Mouse (Mus musculus) CH12F3 (cell line): ENCODE results near the gene Ppp2r5e.
"Not testable (repeated sequence)": the region's sequence is repeated elsewhere in the genome, so short reads cannot be mapped to it uniquely, and the experiment has no call there.

ENCODE experiments used
- in situ Hi-C: fragments of 300-500 bp; cut with MboI; formaldehyde crosslinking; loops from 2 replicates; pipeline ENCODE4 v1.14.3; 2020; ENCODE audit warnings: low sequenced_read_pairs

The Ppp2r5e gene

DNA sequence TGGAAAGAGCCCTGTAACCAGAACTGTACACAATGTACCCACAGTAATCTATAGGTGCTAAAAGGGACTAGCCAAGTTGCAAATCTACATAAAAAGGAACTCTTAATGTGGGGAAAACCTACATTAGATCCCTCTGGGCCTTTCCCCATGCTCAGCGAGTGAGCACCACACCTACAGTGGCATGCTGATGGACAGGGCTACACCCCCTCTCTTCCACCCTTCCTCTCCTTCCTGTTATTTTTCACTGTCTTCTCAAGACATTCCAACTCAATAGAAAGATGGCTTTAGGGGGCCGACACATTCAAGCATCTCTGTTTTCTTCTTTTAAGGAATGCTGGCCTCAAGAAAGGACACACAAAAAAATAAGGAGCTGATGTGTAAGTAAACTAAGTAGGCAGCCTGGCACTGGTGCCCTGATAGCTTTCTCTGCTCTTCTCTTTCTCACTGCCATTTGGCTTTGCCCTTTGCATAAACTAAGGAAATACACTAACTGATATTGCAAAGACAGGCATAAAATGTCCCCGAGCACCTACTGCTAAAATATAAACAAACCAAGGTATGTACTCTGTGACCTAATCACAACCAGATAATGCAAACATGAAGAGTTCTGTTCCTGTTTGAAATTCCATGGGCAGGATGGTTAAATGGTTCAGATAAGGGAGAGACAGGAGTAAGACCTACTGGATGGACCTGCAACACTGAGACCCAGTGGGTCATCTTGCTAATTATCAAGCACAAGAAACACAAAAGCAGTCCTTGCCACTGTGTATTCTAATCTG is 103.3 kb downstream of the Ppp2r5e start:
- in situ Hi-C loops = no loop called here

DNA sequence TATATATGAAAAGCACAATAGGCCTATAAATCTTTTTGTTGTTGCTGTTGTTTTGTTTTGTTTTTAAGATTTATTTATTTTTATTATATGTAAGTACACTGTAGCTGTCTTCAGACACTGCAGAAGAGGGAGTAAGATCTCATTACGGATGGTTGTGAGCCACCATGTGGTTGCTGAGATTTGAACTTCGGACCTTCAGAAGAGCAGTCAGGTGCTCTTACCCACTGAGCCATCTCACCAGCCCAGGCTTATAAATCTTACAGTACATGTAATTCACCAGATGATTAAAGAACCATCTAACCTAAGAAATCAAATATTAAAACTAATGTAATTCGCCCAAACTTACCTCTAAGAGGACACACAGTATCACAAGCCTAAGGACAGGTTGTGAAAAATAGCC is 103.9 kb downstream of the Ppp2r5e start:
- in situ Hi-C loops = not testable (repeated sequence)

DNA sequence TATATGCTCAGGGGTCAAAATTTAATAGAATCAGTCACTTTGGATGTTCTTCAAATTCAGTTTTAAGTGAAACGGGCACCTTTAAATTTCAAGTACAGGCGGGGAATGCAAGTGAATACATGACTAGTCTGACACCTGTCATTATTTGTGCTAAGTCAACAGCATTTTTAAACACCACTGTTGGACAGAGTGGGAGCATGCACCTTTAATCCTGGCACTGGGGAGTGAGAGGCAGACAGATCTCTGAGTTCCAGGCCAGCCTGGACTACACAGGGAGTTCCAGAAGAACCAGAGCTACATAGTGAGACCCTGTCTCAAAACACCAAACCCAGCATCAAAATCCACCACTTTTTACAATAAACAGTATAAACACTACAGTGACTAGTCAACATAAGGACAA is 108.5 kb downstream of the Ppp2r5e start:
- in situ Hi-C loops = no loop called here

DNA sequence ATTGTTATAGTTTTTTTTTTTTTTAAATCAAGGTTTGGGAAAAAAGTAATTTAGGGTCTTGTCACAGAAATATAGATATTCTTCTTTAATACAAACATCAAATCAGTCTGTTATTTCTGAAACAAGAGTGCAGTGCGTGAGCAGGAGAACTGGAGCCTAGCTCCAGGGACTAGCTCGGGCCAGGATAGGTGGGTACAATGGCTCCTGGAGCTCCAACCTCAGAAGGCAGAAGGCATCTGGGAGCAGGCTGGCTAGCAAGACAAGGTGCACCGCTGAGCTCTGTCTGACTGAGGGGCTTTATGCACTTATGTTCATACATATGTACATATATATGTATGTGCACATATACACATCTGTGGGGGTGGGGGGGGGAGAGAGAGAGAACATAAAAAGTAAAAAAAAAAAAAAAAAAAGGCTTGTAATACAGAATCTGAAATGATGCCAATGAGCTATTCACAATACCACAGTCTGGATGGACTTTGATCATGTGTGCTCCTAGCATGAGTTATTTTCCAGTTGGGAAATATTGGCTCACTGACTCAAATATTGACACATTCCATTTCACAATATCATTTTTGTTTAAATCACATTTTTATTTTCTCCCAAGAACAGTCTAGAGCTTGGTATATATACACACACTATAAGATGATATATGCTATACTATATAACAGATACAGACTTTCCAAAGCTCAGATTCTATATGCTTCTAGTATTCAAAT is 109.3 kb downstream of the Ppp2r5e start:
- in situ Hi-C loops = no loop called here

DNA sequence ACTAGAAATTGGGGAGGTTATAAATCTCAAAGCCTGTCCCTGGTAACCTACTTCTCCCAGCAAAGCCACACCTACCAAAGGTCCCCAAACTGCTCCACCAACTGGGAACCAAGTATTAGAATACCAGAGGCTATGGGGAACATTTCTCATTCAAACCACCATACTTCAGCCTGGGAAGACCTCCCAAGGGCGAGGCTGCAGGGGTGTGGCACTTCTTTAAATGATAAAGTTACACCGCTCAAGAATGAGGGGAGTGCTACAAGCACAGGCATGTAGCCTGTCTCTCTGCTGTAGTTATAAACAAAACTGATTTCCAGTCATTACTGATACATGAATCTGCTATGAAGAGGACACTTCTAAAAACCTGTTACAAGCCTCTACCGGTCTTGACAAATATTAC is 113.3 kb downstream of the Ppp2r5e start:
- in situ Hi-C loops = no loop called here

DNA sequence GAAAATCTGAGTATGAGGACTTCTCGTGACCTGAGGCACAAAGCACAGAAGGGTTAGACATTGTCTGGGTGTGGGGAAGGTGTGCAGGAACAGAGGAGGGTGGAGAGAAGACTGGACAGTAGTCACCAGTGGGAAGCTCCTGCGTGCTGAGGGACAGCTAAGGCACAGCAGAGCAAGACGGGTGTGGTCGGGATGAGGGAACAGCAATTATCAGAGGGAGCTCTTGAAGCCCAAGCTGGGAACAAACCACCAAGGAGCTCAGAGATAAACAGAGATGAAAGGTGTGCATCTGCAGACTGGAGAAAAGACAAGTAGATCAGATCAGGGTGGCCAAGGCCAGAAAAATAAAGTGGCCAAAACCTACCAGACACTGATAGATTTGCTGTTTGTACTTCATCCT is 114.0 kb downstream of the Ppp2r5e start:
- in situ Hi-C loops = no loop called here

DNA sequence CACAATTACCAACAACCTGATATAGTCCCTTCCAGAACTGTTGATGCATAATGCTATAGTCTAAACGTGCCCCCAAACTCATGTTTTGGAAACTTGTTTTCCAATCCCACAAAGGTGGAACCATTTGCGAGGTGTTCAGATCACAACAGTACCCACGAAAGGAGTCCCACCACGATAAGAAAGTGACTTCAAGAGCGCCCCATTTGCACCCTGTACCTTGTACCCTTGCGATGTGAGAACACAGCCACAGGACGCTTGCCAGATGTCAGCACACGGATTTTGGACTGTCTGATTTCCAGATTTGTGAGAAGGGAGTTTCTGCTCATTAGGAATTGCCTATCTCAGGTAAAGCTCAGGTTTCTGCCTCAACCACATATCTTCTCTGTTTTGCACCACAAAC is 116.0 kb downstream of the Ppp2r5e start:
- in situ Hi-C loops = no loop called here

DNA sequence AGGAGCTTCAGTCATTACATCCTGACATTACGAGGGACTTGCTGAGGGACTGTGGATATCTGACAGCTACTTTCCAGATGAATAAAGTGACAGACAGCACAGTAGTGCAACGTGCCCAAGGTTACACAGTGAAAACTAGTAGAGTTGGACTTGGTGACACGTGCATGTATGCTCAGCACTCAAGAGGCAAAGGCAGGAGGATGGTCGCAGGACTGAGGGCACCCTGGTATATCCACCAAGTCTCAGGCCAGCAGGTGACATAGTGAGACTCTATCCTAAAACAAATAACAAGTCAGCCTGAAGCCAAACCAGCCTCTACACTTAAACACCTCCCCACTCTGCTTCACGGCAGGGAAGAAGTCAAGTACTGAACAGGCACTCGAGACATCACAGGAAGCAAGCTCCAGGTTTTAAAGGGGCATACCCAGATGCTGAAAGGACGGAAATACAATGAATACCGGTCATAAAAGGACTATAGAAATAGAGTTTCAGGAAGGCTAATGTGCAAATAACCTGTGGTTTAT is 116.6 kb downstream of the Ppp2r5e start:
- in situ Hi-C loops = no loop called here

DNA sequence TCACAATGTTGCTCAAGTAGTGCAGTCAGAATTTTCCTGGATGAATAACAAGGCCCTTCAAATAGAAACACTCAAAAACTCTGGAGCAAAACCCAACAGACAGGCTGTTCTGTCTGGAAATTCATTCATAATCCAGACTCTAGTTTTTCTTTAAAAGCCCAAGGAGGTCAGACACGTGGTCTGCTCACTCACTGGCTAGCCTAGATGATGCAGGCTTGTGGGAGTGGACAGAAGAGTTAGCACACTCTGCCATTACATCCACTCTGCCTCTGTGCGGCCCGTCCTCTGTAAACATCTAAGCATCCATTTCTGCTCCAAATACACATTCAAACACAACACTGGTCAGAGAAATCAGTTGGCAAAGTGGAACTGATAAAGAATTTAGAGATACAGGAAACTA is 117.4 kb downstream of the Ppp2r5e start:
- in situ Hi-C loops = no loop called here

DNA sequence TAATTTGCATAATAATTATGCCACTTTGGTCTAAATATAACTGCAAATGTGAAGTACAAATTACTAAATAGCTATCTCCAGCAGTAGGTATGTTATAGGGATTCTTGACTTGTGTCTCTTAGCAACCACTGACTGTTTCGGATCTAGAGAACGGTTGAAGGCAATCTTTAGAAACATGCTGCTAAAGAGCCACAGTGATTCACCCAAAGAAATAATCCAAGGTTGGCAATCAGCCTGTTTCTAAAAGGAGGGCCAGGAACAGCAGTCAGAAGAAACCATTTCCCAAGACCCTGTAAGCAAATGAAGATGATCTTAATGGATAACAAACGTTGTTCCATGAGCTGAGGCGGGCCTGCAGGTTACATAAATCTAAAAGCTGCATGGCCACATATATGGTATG is 117.9 kb downstream of the Ppp2r5e start:
- in situ Hi-C loops = no loop called here

DNA sequence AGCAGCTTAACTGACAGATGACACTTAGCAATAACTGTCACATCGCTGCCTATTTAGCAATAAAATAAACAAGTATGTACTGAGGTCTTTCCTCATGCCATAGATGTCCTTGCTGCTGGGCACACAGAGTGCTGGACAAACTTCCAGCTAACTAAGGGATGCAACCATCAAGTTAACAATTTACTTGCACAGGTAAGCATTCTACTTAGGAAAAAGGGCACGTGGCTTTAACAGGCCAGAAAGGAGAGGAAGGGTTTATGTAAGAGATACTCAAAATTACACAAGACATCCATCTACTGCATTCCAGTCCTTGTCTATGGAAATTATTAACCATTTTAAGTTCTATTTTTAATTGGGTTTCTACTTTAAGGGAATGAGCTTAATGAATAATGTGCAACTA is 123.0 kb downstream of the Ppp2r5e start:
- in situ Hi-C loops = loop anchor here (25.0 kb wide), 1 partner anchor 289 kb away; no protein-coding TSS in a partner anchor

DNA sequence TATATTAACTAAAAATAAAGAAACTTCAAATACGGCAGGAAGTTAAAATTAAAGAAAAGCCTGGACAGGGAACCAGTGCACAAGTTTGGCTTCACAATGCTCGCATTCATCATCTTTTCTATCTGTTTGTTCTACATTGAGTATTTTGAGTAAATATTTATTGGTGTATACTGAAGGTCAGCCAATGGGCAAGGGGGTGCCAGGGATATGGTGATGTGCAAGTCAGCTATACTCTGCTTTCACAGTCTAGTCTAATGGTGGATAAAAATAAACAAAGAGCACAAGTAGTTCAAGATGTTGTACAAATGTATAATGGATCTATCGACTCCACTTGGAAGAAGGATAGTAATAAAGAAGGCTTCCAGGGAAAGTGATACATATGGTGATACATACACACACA is 123.9 kb downstream of the Ppp2r5e start:
- in situ Hi-C loops = loop anchor here (25.0 kb wide), 1 partner anchor 290 kb away; no protein-coding TSS in a partner anchor

DNA sequence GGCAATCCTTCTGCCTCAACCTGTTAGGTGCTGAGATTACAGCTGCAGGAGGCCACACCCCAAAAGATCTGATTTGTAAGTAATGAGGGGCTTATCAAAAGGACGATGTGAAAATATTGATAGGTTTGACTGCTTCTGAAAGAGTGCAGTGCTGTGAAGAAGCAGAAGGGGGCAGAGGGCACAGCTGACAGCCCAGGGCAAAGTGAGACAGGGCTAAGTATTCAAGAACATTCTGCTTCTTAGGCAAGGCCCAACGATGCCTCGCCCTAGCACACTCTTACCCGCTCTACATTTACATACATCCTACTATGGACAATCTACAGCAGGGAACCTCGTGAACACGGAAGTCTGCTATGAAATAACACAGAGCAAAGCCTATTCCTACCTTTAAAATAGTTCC is 128.2 kb downstream of the Ppp2r5e start:
- in situ Hi-C loops = loop anchor here (5.0 to 25.0 kb wide), 2 partner anchors 184 to 294 kb away; no protein-coding TSS in a partner anchor

DNA sequence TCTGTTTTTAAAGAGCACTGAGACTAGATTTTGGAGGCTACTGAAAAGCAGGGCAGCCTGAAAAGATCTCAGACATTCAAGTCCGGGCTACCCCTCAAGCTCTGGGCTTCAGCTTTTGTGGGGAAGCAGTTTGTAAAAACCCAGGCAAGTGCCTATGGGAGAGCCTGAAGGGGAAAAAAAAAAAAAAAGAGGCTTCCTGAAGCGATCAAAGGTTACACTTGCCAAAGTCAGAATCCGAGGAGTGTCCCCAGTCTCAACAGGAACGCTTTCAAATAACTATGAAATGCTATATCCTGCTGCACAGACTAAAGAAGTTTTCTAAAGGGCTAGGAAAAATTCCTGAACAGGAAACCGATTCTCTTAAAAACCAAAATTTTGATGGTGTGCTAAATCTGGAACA is 128.9 kb downstream of the Ppp2r5e start:
- in situ Hi-C loops = loop anchor here (5.0 to 25.0 kb wide), 2 partner anchors 185 to 295 kb away; no protein-coding TSS in a partner anchor

DNA sequence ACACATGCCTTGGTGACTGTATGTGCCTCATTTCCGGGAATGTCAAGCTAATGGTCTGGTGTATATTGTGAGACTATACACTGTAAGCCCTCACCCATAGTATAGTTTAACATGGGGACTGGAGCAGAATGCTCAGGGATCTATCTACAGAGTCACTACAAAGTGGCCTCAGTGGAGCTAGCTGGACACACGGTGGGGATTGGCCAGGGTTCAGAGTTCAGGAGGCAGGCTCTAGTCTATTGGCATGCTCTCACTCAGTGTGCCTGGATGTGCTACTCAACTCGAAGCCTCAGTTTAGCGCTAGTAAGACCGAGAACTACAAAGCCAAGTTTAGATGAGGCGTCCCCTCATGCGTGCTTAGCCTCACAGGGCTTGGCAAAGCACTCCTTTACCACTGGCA is 129.8 kb downstream of the Ppp2r5e start:
- in situ Hi-C loops = loop anchor here (5.0 to 25.0 kb wide), 2 partner anchors 186 to 296 kb away; no protein-coding TSS in a partner anchor

DNA sequence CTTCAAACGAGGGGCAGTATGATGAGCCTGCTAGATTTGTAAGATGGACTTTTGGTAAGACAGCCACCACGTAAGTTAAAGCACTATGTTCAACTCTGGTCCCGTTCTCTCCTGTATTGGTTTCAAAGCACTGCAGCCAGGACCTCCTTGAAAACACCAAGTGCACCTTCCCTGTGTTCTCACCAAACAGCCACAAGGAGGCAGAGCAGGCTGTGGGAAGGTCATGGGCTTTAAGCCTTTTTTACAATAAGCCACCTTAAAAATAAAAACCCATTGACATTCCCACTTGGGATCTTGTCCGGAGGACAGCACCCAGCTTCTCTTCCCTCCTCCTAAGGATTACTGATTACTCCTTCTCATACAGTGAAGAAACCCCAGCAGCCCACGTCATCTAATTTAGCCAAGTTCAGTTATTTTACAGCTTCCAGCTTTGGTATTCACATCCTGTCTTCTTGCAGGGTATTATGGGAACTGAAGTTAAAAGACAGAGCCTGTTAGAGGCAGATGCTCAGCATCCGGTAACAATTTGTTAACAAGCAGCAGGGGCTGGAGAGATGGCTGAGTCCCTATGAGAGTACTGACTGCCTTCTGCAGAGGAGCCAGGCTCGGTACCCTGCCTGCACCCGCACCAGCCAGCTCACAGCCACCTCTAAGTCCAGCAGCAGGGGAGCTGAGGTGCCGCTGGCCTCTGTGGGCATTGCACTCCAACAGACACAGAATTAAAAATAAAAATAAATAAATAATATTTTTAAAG is 131.9 kb downstream of the Ppp2r5e start:
- in situ Hi-C loops = loop anchor here (25.0 kb wide), 1 partner anchor 298 kb away; no protein-coding TSS in a partner anchor

DNA sequence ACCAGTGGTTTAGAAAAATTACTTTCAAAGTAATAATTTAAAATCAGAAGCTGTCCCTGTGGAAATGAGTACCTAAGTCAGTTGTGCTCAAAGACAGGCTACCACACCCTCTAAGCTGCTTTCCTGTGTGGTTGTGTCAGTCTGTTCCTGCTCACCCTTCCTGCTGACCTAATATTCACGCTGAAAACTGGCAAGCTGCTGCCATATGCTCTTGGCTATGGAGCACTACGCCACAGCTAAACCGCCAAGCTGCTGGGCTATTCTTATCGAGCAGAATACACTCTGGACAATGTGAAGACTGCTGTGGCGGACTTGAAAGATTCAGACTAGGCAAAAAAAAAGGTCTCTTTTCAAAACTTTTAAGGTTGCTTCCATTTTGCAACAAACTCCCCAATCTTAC is 135.5 kb downstream of the Ppp2r5e start:
- in situ Hi-C loops = loop anchor here (25.0 kb wide), 1 partner anchor 302 kb away; no protein-coding TSS in a partner anchor

DNA sequence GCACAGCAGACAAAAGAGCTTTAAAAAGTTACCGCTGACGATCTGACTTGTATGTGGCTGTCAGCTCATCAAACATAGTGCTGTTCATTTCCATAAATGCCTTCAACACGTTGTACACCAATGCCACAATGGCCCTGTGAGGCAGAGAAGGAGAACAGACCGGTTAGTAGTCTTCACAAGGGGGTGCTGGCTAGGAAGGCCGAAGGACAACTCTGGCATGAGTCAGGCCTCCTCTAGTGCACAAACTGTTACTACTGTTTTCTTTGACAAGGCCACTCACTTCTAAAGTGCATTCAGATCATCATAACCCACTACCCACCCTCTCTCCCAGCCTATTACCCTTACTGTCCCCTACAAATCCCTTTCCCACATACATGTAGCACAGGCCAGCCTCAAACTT is 136.4 kb downstream of the Ppp2r5e start:
- in situ Hi-C loops = loop anchor here (25.0 kb wide), 1 partner anchor 303 kb away; no protein-coding TSS in a partner anchor

DNA sequence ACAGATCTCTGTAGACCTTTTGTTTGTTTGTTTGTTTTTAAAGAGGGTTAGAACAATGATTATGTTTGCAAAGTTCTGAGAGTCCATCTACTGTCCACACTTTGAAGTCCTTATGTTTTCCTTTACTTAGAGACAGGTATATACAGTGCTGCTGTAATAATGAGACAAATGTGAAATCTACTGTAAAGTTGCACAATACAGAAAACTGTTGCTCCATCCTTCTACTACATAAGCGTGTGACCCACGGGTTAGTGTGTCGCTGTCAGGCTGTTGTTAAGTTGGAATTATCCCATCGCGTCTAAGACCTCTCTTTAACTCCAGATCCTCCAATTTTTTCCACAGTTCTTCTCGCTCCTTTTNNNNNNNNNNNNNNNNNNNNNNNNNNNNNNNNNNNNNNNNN is 142.6 kb downstream of the Ppp2r5e start:
- in situ Hi-C loops = loop anchor here (25.0 kb wide), 1 partner anchor 309 kb away; no protein-coding TSS in a partner anchor

DNA sequence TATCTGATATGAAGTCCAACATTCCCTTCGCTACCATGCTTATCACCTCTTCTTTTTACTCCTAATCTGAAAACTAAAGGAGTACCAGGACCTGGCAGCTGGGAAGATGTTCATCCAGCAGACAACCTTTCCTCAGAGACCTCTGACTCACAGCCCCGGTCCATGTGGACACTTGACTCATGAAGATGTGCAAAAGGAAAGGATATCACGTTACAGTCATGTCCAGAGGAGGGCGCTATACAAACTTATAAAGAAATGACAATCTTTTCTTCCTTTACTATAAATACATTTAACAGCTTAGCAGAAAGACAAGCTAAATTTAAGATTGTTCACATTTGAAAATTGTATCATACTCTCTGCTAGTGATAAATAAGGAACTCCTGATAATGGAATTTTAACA is 143.0 kb downstream of the Ppp2r5e start:
- in situ Hi-C loops = loop anchor here (25.0 kb wide), 1 partner anchor 309 kb away; no protein-coding TSS in a partner anchor

DNA sequence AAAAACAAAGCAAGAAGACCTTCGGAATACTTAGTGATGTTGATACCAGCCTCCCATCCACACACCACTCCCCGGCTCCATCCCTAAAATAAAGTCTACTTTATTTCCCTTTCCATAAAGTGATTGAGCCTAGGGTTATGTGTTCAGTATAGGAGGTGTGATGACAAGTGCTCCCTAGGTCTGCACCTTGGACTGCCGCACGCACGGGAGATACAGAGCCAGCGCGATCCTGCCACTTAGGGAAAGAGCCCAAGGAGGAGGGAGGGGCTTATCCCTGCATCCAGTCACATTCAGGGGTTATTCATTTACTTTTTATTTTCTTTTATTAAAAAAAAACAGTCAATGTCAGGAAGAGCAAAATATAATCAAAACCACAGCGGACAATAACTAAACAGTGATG is 145.5 kb downstream of the Ppp2r5e start:
- in situ Hi-C loops = loop anchor here (25.0 kb wide), 1 partner anchor 312 kb away; no protein-coding TSS in a partner anchor
